Mouse (Mus musculus): ENCODE measurements around the gene Adam11.

DNA sequence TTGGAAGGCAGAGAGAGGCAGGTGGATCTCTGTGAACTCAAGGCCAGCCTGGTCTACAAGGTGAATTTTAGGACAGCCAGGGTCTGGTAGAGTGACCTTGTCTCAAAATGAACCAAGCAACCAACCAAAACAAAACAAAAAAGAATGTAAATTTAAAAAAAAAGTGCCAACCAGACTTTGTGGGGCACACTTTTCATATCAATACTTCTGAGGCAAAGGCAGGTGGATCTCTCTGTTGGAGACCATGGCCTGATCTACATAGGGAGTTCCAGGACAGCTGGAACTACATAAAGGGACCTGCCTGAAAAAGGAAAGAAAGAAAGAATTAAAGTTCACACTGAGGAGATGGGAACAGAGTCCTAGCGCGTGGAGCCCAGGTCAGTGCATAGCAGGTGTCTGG is 65.2 kb downstream of the Adam11 start:
- TF ChIP-seq CTCF (IDR thresholded peaks at IDR 0.05; ENCODE audit: low read depth), result no peak
- TF ChIP-seq EP300 (IDR thresholded peaks at IDR 0.05; ENCODE audit: low read depth), result no peak
